Comparison of ENCODE assay signal across 7 mouse cellular contexts in the genomic region with DNA sequence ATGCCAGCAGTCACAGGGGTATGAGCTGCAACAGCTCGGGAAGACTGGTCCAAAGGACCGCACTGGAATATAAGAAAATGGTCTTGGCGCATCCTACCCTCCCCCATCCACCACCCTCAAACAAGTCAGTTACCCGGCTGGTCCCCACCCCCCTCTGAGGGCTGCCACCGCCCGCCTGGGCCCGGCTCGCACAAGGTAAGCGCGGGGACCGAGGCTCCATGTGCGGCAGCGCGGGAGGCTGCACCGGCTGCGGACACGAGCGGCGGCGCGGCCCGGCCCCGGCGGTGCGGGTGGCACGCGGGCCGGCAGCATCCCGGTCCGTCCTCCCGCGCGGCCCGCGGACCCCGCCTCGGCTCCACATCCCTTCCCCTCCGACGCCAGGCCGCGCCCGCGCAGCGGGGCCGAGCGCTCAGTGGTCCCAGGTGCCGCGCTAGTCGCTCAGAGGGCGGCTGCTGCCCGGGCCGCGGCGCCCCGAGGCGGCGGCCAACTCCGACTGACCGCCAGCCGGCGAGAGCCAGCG. TPM values are rescaled to one million over a fixed set of nuclear protein-coding genes. Genes with fewer than 3 reads are reported as not detected.
DNase-seq lines count a peak whose midpoint lies in the region; ATAC-seq and TF ChIP-seq lines count a peak whose summit lies in the region.

No protein-coding gene starts in this region.

- peak overlapping the region; percentile 72 for H3K4me2 ChIP-seq in embryonic facial prominence, embryonic 14.5 days (ENCODE audit: low read depth, low read length)
- peak overlapping the region; percentile 78 for H3K4me2 ChIP-seq in heart, embryonic 16.5 days (ENCODE audit: low read depth, low read length)

- TF ChIP-seq CTCF in E14TG2a.4 (conservative IDR thresholded peaks at IDR 0.05; ENCODE audit: low read length) = no peak

- peaks cover 5% of the 10 kb centered on the region; the same call in 1 of the 2 replicates for H3K36me3 ChIP-seq in E14TG2a.4 (ENCODE audit: insufficient read depth, low read length)
- H3K36me3 ChIP-seq in embryonic facial prominence, embryonic 14.5 days (ENCODE audit: control insufficient read depth, insufficient read depth, low read length) = no peaks in the 10 kb centered on the region
- no peaks in the 10 kb centered on the region for H3K36me3 ChIP-seq in heart, embryonic 16.5 days (ENCODE audit: control insufficient read depth, insufficient read depth)

- peak; percentile 62 for ATAC-seq in embryonic facial prominence, embryonic 14.5 days (ENCODE audit: low read depth)
- peak; percentile 56 for ATAC-seq in heart, embryonic 16.5 days (replicated peaks; ENCODE audit: extremely low read depth, insufficient read depth, low FRiP score)

- peak overlapping the region; percentile 87 for H3K4me3 ChIP-seq in E14TG2a.4 (replicated peaks; ENCODE audit: low read length)
- H3K4me3 ChIP-seq in embryonic facial prominence, embryonic 14.5 days (ENCODE audit: low read depth, low read length) = peak overlapping the region; percentile 92
- peak overlapping the region; percentile 90 for H3K4me3 ChIP-seq in heart, embryonic 16.5 days (ENCODE audit: low read length)

- no peaks in the 10 kb centered on the region for H3K9me3 ChIP-seq in E14TG2a.4 (ENCODE audit: low read length)
- H3K9me3 ChIP-seq in embryonic facial prominence, embryonic 14.5 days (ENCODE audit: control insufficient read depth, low read length) = no peaks in the 10 kb centered on the region
- no peaks in the 10 kb centered on the region for H3K9me3 ChIP-seq in heart, embryonic 16.5 days (replicated peaks; ENCODE audit: control insufficient read depth, low read length)

- 0% methylated on average over 9 of the region's 62 CpGs for WGBS in embryonic facial prominence, embryonic 14.5 days
- under 1% methylated on average over 40 of the region's 62 CpGs for WGBS in heart, embryonic 16.5 days

- no peaks in the 10 kb centered on the region for H3K27me3 ChIP-seq in E14TG2a.4 (ENCODE audit: insufficient read depth, low read length)
- no peaks in the 10 kb centered on the region for H3K27me3 ChIP-seq in embryonic facial prominence, embryonic 14.5 days (replicated peaks; ENCODE audit: control insufficient read depth, insufficient read depth, low read length)
- H3K27me3 ChIP-seq in heart, embryonic 16.5 days (ENCODE audit: control insufficient read depth, insufficient read depth, low read length) = no peaks in the 10 kb centered on the region

- DNase-seq in T-cell, adult 2 months (ENCODE audit: low spot score) = peak; percentile 54
- peak; percentile 62 for DNase-seq in embryonic facial prominence, embryonic 14.5 days (ENCODE audit: low spot score)
- peak; percentile 42 to 51 for DNase-seq in layer of hippocampus, postnatal 14 days (ENCODE audit: low spot score in 2 of 2)
- peak; percentile 46 for DNase-seq in lung, postnatal 36 days
- peak; percentile 35 to 48 for DNase-seq in spleen, postnatal 36 days (ENCODE audit: low spot score in 2 of 2)

- H3K27ac ChIP-seq in embryonic facial prominence, embryonic 14.5 days (replicated peaks; ENCODE audit: low read depth, low read length) = peak overlapping the region; percentile 97
- H3K27ac ChIP-seq in heart, embryonic 16.5 days (ENCODE audit: low read length) = peak overlapping the region; percentile 96

- peak overlapping the region; percentile 94 for H3K9ac ChIP-seq in embryonic facial prominence, embryonic 14.5 days (ENCODE audit: low read depth, low read length)
- peak overlapping the region; percentile 93 for H3K9ac ChIP-seq in heart, embryonic 16.5 days (ENCODE audit: low read length)

- H3K4me1 ChIP-seq in E14TG2a.4 (replicated peaks; ENCODE audit: low read depth, low read length) = peaks cover 51% of the 10 kb centered on the region
- H3K4me1 ChIP-seq in embryonic facial prominence, embryonic 14.5 days (ENCODE audit: control insufficient read depth, insufficient read depth, low read length) = 0 out of 2 replicates have a peak, but pooled peaks cover 3% of the 10 kb centered on the region
- H3K4me1 ChIP-seq in heart, embryonic 16.5 days (ENCODE audit: control insufficient read depth, insufficient read depth, low read length) = peaks cover 8% of the 10 kb centered on the region

RNA-seq across cellular contexts. Expression of a gene that starts 0.5 kb away (rescaled TPM):
- polyA plus RNA-seq in embryonic facial prominence, embryonic 14.5 days (2014; fragmentation: Nextera tagmentation; extraction: Ambion mirVana) = 59.1 and 59.8 TPM in 2 replicates
- 32.3 and 35.3 TPM in 2 replicates for polyA plus RNA-seq in heart, embryonic 16.5 days (2015; fragmentation: Nextera tagmentation; extraction: Ambion mirVana)
- 10 to 100 TPM; 68.1 to 70.1 TPM for total RNA-seq in layer of hippocampus, postnatal 14 days (2021)

Comparison
In these comparisons a context has a peak if more than half of its experiments do, and no peak if none do; other contexts are left out.
1. Peak in every context shown above with its lines: DNase-seq, ATAC-seq, H3K4me3 ChIP-seq and H3K27ac ChIP-seq.